Mouse (Mus musculus): ENCODE results near the gene Socs5. TPM values are rescaled to one million over a fixed set of nuclear protein-coding genes. Genes with fewer than 3 reads are reported as not detected.

Socs5 gene
- polyA plus RNA-seq, 1 experiment from 2014 or later, result 7.5 TPM

- WGBS, result 89% methylated on average over 7 of the region's 7 CpGs
- Histone ChIP-seq H3K27ac (no peak overlapping the region), H3K9ac (no peak overlapping the region), H3K4me2 (no peak overlapping the region), H3K9me3 (replicated peaks) (no peaks in the 10 kb centered on the region), H3K4me3 (no peak overlapping the region), H3K27me3 (no peaks in the 10 kb centered on the region), H3K4me1 (no peaks in the 10 kb centered on the region), H3K36me3 (ENCODE audit: poor library complexity, severe bottlenecking) (no peaks in the 10 kb centered on the region)
- no peak for ATAC-seq
Observed at GRCm38 (mm10) chr17:87089296-87089695, 18.2 kb upstream of the Socs5 start.

GRCm38 (mm10) chr17:87093061-87093460 lies 14.4 kb upstream of the Socs5 start:
- 49% methylated on average over 5 of the region's 5 CpGs for WGBS
- H3K9me3 ChIP-seq (replicated peaks), result no peaks in the 10 kb centered on the region
- no peaks in the 10 kb centered on the region for H3K36me3 ChIP-seq (ENCODE audit: poor library complexity, severe bottlenecking)
- H3K27me3 ChIP-seq, result no peaks in the 10 kb centered on the region
- H3K4me2 ChIP-seq, result no peak overlapping the region
- peak; percentile 63; the same call in 1 of the 2 replicates for ATAC-seq
- H3K4me1 ChIP-seq, result no peaks in the 10 kb centered on the region
- peak overlapping the region; percentile 42; the same call in 1 of the 2 replicates for H3K27ac ChIP-seq
- H3K4me3 ChIP-seq, result no peak overlapping the region
- no peak overlapping the region for H3K9ac ChIP-seq

GRCm38 (mm10) chr17:87096951-87097350 lies 10.5 kb upstream of the Socs5 start:
- no peaks in the 10 kb centered on the region for H3K27me3 ChIP-seq
- no peaks in the 10 kb centered on the region for H3K4me1 ChIP-seq
- H3K4me2 ChIP-seq, result no peak overlapping the region
- no peak overlapping the region for H3K27ac ChIP-seq
- H3K9me3 ChIP-seq (replicated peaks), result no peaks in the 10 kb centered on the region
- H3K9ac ChIP-seq, result no peak overlapping the region
- 57% methylated on average over 1 of the region's 2 CpGs for WGBS
- ATAC-seq, result no peak
- H3K4me3 ChIP-seq, result no peak overlapping the region
- no peaks in the 10 kb centered on the region for H3K36me3 ChIP-seq (ENCODE audit: poor library complexity, severe bottlenecking)

- H3K9me3 ChIP-seq (replicated peaks), result no peaks in the 10 kb centered on the region
- no peak overlapping the region for H3K9ac ChIP-seq
- H3K27me3 ChIP-seq, result no peaks in the 10 kb centered on the region
- H3K36me3 ChIP-seq (ENCODE audit: poor library complexity, severe bottlenecking), result no peaks in the 10 kb centered on the region
- no peak overlapping the region for H3K4me2 ChIP-seq
- no peak for ATAC-seq
- 92% methylated on average over 5 of the region's 5 CpGs for WGBS
- H3K27ac ChIP-seq, result no peak overlapping the region
- no peak overlapping the region for H3K4me3 ChIP-seq
- H3K4me1 ChIP-seq, result no peaks in the 10 kb centered on the region
Observed at GRCm38 (mm10) chr17:87097576-87097975, 9.9 kb upstream of the Socs5 start.

- Histone ChIP-seq H3K4me2 (no peak overlapping the region), H3K27ac (no peak overlapping the region), H3K27me3 (no peaks in the 10 kb centered on the region), H3K9ac (no peak overlapping the region), H3K9me3 (replicated peaks) (no peaks in the 10 kb centered on the region), H3K4me3 (no peak overlapping the region), H3K4me1 (peaks cover under 1% of the 10 kb centered on the region; the same call in 1 of the 2 replicates), H3K36me3 (ENCODE audit: poor library complexity, severe bottlenecking) (no peaks in the 10 kb centered on the region)
- WGBS, result 70% methylated on average over 4 of the region's 4 CpGs
- no peak for ATAC-seq
Observed at GRCm38 (mm10) chr17:87100947-87101346, 6.5 kb upstream of the Socs5 start.

- H3K4me3 ChIP-seq, result no peak overlapping the region
- no peaks in the 10 kb centered on the region for H3K27me3 ChIP-seq
- H3K4me1 ChIP-seq, result peaks cover 7% of the 10 kb centered on the region
- H3K27ac ChIP-seq, result no peak overlapping the region
- H3K36me3 ChIP-seq (ENCODE audit: poor library complexity, severe bottlenecking), result no peaks in the 10 kb centered on the region
- WGBS, result 73% methylated on average over 8 of the region's 8 CpGs
- no peaks in the 10 kb centered on the region for H3K9me3 ChIP-seq (replicated peaks)
- H3K9ac ChIP-seq, result no peak overlapping the region
- no peak overlapping the region for H3K4me2 ChIP-seq
- ATAC-seq, result no peak
Observed at GRCm38 (mm10) chr17:87102636-87103035, 4.8 kb upstream of the Socs5 start.

- H3K4me2 ChIP-seq, result no peak overlapping the region
- peaks cover 7% of the 10 kb centered on the region for H3K4me1 ChIP-seq
- H3K9ac ChIP-seq, result no peak overlapping the region
- H3K36me3 ChIP-seq (ENCODE audit: poor library complexity, severe bottlenecking), result no peaks in the 10 kb centered on the region
- no peak overlapping the region for H3K4me3 ChIP-seq
- H3K27ac ChIP-seq, result no peak overlapping the region
- no peak for ATAC-seq
- H3K9me3 ChIP-seq (replicated peaks), result no peaks in the 10 kb centered on the region
- no peaks in the 10 kb centered on the region for H3K27me3 ChIP-seq
- 88% methylated on average over 5 of the region's 5 CpGs for WGBS
Observed at GRCm38 (mm10) chr17:87103060-87103459, 4.4 kb upstream of the Socs5 start.

GRCm38 (mm10) chr17:87104276-87104675 lies 3.2 kb upstream of the Socs5 start:
- Histone ChIP-seq H3K36me3 (ENCODE audit: poor library complexity, severe bottlenecking) (no peaks in the 10 kb centered on the region), H3K4me2 (no peak overlapping the region), H3K27ac (no peak overlapping the region), H3K4me3 (no peak overlapping the region), H3K4me1 (peaks cover 18% of the 10 kb centered on the region), H3K9me3 (replicated peaks) (no peaks in the 10 kb centered on the region), H3K9ac (no peak overlapping the region), H3K27me3 (no peaks in the 10 kb centered on the region)
- WGBS, result 91% methylated on average over 4 of the region's 4 CpGs
- no peak for ATAC-seq

GRCm38 (mm10) chr17:87105941-87106340 lies 1.5 kb upstream of the Socs5 start:
- Histone ChIP-seq H3K4me2 (peak overlapping the region; percentile 87), H3K9me3 (replicated peaks) (no peaks in the 10 kb centered on the region), H3K27ac (peak overlapping the region; percentile 69; the same call in 1 of the 2 replicates), H3K4me1 (peaks cover 20% of the 10 kb centered on the region), H3K4me3 (peak overlapping the region; percentile 68), H3K9ac (no peak overlapping the region), H3K27me3 (no peaks in the 10 kb centered on the region), H3K36me3 (ENCODE audit: poor library complexity, severe bottlenecking) (no peaks in the 10 kb centered on the region)
- WGBS, result 91% methylated on average over 7 of the region's 7 CpGs
- no peak for ATAC-seq

GRCm38 (mm10) chr17:87106691-87107523 lies 572 bp upstream of the Socs5 start:
- ATAC-seq, result peak; percentile 99
- H3K9ac ChIP-seq, result peak overlapping the region; percentile 82
- peak overlapping the region; percentile 68 for H3K4me3 ChIP-seq
- H3K4me1 ChIP-seq, result peaks cover 20% of the 10 kb centered on the region
- H3K9me3 ChIP-seq (replicated peaks), result no peaks in the 10 kb centered on the region
- peak overlapping the region; percentile 87 for H3K4me2 ChIP-seq
- H3K27me3 ChIP-seq, result no peaks in the 10 kb centered on the region
- peak overlapping the region; percentile 83 for H3K27ac ChIP-seq
- under 1% methylated on average over 43 of the region's 51 CpGs for WGBS
- H3K36me3 ChIP-seq (ENCODE audit: poor library complexity, severe bottlenecking), result no peaks in the 10 kb centered on the region

- H3K27ac ChIP-seq, result no peak overlapping the region
- WGBS, result 34% methylated on average over 13 of the region's 13 CpGs
Observed at GRCm38 (mm10) chr17:87108507-87109292, 1.2 kb downstream of the Socs5 start.

GRCm38 (mm10) chr17:87109504-87109903 lies 2.0 kb downstream of the Socs5 start:
- Histone ChIP-seq H3K27me3 (no peaks in the 10 kb centered on the region), H3K4me2 (no peak overlapping the region)
- 84% methylated on average over 7 of the region's 7 CpGs for WGBS

More at GRCm38 (mm10) chr17:87108507-87109292, 1.2 kb downstream of the Socs5 start:
- peaks cover 20% of the 10 kb centered on the region for H3K4me1 ChIP-seq
- peak overlapping the region; percentile 68 for H3K4me3 ChIP-seq
- peak overlapping the region; percentile 87 for H3K4me2 ChIP-seq
- no peaks in the 10 kb centered on the region for H3K27me3 ChIP-seq
- ATAC-seq, result no peak
- peak overlapping the region; percentile 82 for H3K9ac ChIP-seq
- no peaks in the 10 kb centered on the region for H3K36me3 ChIP-seq (ENCODE audit: poor library complexity, severe bottlenecking)
- H3K9me3 ChIP-seq (replicated peaks), result no peaks in the 10 kb centered on the region

More at GRCm38 (mm10) chr17:87109504-87109903, 2.0 kb downstream of the Socs5 start:
- H3K9ac ChIP-seq, result no peak overlapping the region
- no peaks in the 10 kb centered on the region for H3K36me3 ChIP-seq (ENCODE audit: poor library complexity, severe bottlenecking)
- H3K27ac ChIP-seq, result no peak overlapping the region
- H3K4me1 ChIP-seq, result peaks cover 20% of the 10 kb centered on the region
- no peak for ATAC-seq
- H3K9me3 ChIP-seq (replicated peaks), result no peaks in the 10 kb centered on the region; the same call in 1 of the 2 replicates
- no peak overlapping the region for H3K4me3 ChIP-seq
